Mouse (Mus musculus) olfactory bulb, adult 2 months (tissue): ENCODE data around the gene Smg1.

Experiments used
- CTCF ChIP-seq: fragments of 200-500 bp; IDR thresholded peaks from 2 replicates; pipeline ENCODE4 v1.5.1; 2012; ENCODE audit warnings: low read depth, mild to moderate bottlenecking, low read length, moderate library complexity; ENCODE audit not compliant: insufficient read depth
- POLR2A ChIP-seq: fragments of 200-500 bp; IDR thresholded peaks from 2 replicates; pipeline ENCODE4 v1.6.1; 2012; ENCODE audit warnings: mild to moderate bottlenecking, low read depth, low read length, moderate library complexity; ENCODE audit not compliant: insufficient read depth

DNA sequence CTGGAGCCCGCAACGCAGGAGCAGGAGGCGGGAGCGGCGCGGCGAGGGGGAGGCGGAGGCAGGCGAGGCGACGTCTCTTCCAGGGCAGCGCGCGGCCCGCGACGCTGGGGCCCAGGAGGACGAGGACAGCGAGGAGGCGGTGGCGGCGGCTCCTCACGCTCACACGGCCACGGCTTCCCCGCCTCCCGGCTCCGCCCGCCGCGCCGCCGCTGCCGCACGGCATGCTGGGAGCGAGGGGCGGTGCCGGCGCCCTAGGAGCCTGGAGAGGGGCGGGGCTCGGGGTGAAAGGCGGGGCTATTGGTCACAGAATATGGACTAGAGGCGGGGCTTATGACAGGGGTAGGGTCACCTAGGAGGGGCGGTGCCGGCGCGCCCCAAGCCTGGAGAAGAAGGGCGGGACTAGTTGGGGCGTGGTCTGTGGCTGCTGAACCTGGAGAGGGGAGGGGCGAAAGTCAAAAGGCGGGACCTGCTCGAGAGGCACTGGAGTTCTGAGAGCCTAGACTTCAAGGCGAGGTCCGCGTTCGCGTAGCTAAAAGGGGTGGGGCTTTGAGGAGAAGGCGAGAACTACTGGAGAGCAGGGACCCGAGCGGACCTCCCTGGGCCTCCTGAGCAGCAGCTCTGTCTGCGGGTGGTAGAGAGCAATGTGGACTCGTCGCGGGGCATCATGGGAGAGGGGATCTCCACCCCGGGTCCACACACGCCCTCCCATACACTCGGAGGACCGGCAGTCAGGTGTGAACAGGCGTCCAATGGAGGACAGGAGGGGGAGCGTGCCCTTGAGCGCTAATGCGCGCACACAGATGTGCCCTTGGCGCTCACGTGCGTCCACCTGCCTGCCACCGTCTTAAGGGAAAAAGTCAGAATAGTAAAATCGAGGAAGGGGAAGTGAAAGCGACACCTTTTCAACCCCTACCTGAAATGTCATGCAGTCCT, at the start of gene Smg1:
- peak; percentile 60 for TF ChIP-seq POLR2A
- no peak for TF ChIP-seq CTCF
